Mouse (Mus musculus) right cerebral cortex, adult 18-20 months (tissue): ENCODE data around the gene Cd34.

ENCODE experiments used
- DNase-seq: peaks from one replicate; pipeline ENCODE4 v3.0.0; 2022; ENCODE audit warnings: mixed read lengths

Gene Cd34

GRCm38 (mm10) chr1:194938715-194939114, at the start of gene Cd34:
Gene Cd34, plus strand, starts transcription at chr1:194938819.
- peak; percentile 47 for DNase-seq

- no peak for DNase-seq
Measured at GRCm38 (mm10) chr1:194894513-194894912, 44.1 kb upstream of the Cd34 start.

GRCm38 (mm10) chr1:194895287-194895686, 43.3 kb upstream of the Cd34 start:
- DNase-seq = no peak

GRCm38 (mm10) chr1:194901075-194901474, 37.5 kb upstream of the Cd34 start:
- no peak for DNase-seq

GRCm38 (mm10) chr1:194901826-194902225, 36.8 kb upstream of the Cd34 start:
- no peak for DNase-seq

DNA sequence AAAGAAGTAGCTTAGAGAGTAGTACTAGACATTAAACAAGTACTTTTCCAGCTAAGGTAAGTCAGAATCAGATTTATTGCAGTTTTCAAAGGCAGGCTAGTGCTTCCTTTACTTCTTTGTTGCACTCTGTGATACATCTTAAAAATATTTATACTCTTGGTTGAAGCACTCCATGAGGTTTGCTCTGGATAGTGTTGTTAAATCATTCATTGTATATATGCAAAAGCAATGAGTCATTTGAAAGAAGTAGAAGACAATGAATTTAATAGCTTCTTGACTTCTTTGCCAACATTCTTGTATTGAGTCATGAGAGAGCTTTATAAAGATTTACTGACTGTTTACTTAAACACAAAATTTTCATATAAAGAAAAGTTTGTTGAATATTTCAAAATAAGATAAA, 29.7 kb upstream of the Cd34 start:
- no peak for DNase-seq

GRCm38 (mm10) chr1:194925753-194926350, 12.8 kb upstream of the Cd34 start:
- DNase-seq = no peak

DNA sequence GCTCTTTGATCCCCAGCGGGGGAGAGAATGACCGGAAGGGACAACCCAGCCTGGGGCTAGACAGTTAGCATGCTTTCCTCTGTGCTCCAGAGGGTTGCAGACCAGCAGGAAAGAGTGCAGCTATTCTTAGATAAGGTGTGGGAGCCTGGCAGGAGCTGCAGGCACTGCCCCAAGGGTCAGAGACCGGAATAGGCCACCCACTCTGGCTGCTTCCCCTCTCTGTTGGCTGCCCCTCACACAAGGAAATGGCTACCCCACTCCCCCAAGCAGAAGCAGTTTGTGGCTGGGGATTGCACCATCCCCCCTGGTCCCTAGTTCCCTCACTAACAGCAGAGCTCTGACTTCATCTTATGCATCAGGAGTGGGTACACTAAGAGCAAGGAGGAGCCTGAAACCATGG, 10.7 kb upstream of the Cd34 start:
- no peak for DNase-seq

GRCm38 (mm10) chr1:194929275-194929971, 9.2 kb upstream of the Cd34 start:
- DNase-seq = no peak

GRCm38 (mm10) chr1:194929972-194930355, 8.7 kb upstream of the Cd34 start:
- DNase-seq = peak; percentile 54

DNA sequence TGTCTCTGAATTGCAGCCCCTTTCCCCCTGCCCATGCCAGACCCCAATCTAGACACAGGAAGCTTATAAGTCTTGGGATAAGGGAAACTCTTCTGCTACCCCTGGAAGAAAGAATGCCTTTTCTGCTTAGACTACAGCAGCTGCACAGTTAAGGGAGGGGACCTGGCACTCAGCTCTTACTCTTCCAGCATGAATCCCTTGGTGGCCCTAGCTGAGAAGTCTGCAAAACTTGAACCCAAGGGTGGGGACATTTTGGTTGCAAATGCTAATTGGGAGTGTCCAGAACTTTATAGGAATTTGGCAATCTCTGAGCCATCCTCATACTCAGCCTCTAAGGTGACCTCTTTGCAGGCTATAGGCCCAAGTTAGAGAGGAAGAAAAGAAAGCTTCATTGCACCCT, 7.9 kb upstream of the Cd34 start:
- DNase-seq = no peak

DNA sequence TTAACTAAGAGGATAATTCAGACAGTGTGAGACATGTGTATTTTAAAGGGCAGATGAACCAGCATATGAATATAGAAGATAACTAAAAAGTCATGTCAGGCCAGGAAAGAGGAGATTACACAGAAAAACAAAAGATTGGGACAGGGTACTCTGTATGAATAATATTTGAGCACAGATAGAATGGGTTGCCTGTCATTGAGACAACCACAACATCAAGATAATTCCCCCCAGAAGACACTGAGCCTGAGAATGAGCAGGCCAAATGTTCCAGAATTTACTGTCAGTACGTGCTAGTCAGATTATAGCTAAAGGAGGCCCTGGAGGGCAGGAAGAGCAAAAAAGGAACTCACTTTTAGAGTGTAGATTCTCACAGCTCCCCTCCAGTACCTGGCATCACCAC, 3.3 kb upstream of the Cd34 start:
- DNase-seq = no peak

- no peak for DNase-seq
Measured at GRCm38 (mm10) chr1:194941528-194941927, 2.9 kb downstream of the Cd34 start.

DNA sequence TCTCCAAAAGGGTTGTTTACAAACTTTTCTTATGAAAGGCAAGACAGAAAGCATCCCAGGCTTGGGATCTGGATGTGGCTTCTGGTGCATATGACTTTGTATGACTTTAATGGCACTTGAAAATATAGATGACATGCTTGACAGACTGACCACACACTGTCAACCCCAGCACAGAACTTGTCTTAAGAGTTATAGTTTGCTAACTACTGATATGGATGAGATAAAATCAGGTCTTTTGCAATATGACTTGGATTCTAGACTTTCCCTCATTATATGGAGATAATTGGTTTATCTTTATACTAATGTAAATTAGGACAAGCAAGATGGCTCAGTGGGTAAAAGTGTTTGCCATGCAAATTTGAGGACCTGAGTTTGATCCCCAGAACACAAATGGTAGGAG, 4.3 kb downstream of the Cd34 start:
- no peak for DNase-seq

DNA sequence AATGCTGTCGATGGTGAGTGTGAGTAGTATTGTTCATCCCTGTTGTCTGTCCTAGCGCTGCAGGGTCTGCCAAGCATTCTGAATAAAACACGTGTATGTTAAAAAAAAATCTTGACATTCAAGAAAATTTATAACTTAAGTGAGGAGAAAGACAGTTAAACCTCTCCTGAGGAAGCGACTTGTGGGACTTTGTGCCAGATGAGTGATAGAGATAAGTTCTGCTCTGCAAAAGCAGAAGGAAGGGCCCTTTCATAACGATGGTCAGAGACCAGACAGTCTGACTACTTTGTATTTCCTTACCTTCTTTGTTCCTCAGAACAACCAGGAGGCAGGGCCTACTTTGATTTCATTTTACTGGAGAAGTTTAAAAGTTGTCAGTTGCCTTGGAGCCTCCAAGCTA, 4.9 kb downstream of the Cd34 start:
- DNase-seq = no peak

GRCm38 (mm10) chr1:194945382-194945781, 6.8 kb downstream of the Cd34 start:
- DNase-seq = peak; percentile 44

DNA sequence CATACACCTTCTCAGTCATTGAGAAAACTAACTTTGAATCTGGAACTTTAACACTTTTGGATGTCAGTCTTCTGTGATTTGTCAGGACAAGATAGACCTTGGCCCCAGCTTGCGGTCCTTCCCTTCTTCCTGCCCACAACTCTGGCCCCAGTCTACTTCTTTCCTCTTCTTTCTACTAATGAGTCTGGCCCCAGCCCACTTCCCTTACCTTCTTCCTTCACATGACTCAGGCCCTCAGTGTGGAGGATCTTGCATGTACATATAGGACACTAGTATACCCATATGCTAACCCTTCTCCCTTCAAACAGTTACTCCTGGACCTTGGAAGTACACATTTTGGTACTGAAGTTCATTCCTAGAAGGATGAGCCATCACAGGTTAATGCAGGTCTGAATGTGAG, 7.8 kb downstream of the Cd34 start:
- DNase-seq = no peak

- DNase-seq = no peak
Measured at GRCm38 (mm10) chr1:194950913-194951312, 12.3 kb downstream of the Cd34 start.

DNA sequence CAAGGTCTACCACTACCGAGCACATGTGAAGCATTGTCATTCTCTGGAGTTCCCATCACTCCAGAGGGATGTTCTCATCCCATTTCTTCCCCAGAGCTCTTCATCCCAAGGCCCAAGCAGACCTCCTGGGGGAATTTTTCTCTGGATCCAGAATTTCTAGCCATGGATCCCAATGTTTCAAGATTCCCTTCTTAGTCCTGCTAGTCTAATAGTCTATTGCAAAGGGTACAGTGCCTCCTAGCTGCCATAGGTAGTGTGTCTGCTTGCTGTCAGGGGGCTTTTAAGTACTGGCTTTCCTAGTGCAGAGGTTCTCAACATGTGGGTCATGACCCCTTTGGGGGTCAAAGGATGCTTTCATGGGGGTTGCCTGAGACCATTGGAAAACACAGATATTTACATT, 14.3 kb downstream of the Cd34 start:
- DNase-seq = no peak

DNA sequence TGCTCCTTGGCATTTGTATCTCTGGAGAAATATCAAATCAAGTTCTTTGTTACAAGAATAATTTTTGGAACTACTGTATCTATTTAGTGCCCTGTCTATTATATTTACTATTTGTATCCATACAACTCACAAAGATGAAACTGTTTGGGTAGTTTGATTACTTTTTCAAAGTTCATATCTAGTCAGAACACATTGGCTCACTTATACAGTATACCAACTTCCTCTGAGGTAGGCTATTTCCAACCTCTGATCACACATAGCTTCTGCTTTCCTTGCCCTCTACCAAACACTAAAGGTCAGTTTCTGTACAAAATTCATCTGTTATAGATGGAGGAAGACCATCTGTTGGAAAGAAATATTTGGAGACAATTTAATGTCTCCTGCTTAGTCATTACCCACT, 16.1 kb downstream of the Cd34 start:
- DNase-seq = no peak

- no peak for DNase-seq
Measured at GRCm38 (mm10) chr1:194955749-194956148, 17.1 kb downstream of the Cd34 start.

DNA sequence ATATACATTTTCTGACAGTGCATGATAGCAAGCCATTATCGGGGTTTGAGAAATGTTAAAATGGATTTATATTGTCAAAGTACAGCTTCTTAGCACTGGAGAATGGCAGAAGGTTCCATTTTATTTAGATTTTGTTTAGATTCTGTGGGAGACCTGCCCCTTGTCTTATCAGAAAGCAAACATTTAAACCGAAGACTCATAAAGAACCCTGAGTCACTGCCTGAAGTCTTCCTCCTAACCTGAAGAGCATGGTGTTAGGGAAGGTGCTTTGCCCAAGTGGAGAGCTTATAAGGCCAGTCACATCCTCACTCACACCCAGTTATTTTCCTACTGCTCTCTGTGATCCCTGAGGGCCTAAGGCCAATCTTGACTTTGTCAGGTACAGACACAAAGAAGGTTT, 18.4 kb downstream of the Cd34 start:
- DNase-seq = no peak

GRCm38 (mm10) chr1:194962181-194962580, 23.6 kb downstream of the Cd34 start:
- peak; percentile 79 for DNase-seq

GRCm38 (mm10) chr1:194962712-194963111, 24.1 kb downstream of the Cd34 start:
- DNase-seq = no peak

DNA sequence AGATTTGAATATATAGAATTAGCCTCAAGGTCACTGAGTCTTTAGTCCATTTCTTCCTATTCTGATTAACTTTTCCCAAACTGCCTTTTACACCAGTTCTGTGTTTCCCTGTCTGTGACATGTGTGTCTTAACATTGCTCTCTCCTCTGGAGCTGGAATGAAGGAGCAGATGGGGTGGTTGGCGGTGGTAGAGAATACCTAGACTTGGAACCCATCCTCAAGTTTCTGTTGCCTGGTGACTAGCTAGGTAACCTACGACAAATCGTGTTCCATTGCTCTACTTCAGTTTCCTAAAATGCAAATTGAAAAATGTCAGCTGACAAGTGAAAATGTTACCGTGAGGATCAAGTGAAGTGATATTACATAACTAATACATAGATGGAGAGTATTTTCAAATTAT, 33.4 kb downstream of the Cd34 start:
- peak; percentile 41 for DNase-seq
